Mouse (Mus musculus): ENCODE measurements around the gene Prkn.

GRCm38 (mm10) chr17:11533835-11534234 lies 693.7 kb downstream of the Prkn start:
- TF ChIP-seq MAFK (IDR thresholded peaks at IDR 0.05; ENCODE audit: insufficient read depth, low read depth, low read length) (no peak), CHD2 (IDR thresholded peaks at IDR 0.05; ENCODE audit: low read depth, low read length) (no peak), ZNF384 (IDR thresholded peaks at IDR 0.05; ENCODE audit: low read depth, low read length) (no peak), ZC3H11A (IDR thresholded peaks at IDR 0.05; ENCODE audit: borderline replicate concordance, low read depth, low read length) (no peak), HCFC1 (IDR thresholded peaks at IDR 0.05; ENCODE audit: borderline replicate concordance, insufficient read depth, low read length) (no peak)
